10 mouse cellular contexts compared by ENCODE assay signal in genomic region chr11:31168831-31169160, GRCm38 (mm10). TPM values are rescaled to one million over a fixed set of nuclear protein-coding genes. Genes with fewer than 3 reads are reported as not detected.
A peak's percentile ranks its signal among the peaks of the same experiment; 100 is the strongest.
DNase-seq lines count a peak whose midpoint lies in the region; ATAC-seq and TF ChIP-seq lines count a peak whose summit lies in the region.
"Had no signal": no experiment of that assay in that cellular context is flagged by ENCODE, and none has a peak within 500 bp of the region (broad histone marks: within the 10 kb centered on the region; RNA-seq: fewer than 3 reads in every experiment).

No protein-coding gene starts in this region.

- no peak for ATAC-seq in forebrain, embryonic 15.5 days (replicated peaks)
- no peak for ATAC-seq in liver, embryonic 11.5 days (replicated peaks; ENCODE audit: low FRiP score)
- ATAC-seq in stomach, postnatal 0 days (ENCODE audit: low FRiP score, low TSS enrichment), result peak; percentile 26; the same call in 1 of the 2 replicates

- H3K4me3 ChIP-seq in forebrain, embryonic 15.5 days, result peak overlapping the region; percentile 50
- no peak overlapping the region for H3K4me3 ChIP-seq in liver, embryonic 11.5 days (ENCODE audit: low read depth, low read length)
- H3K4me3 ChIP-seq in stomach, postnatal 0 days (ENCODE audit: low read depth, low read length), result peak overlapping the region; percentile 44; the same call in 1 of the 2 replicates

- no peak for TF ChIP-seq EP300 in stomach, postnatal 0 days (optimal IDR thresholded peaks at IDR 0.05)

- no peak for TF ChIP-seq CTCF in stomach, postnatal 0 days (IDR thresholded peaks at IDR 0.05; ENCODE audit: low read depth)

- peak; percentile 2 for DNase-seq in retina, postnatal 1 day
- DNase-seq in retina, embryonic 14.5 days (ENCODE audit: low spot score), result no peak
- DNase-seq in liver, embryonic 11.5 days (ENCODE audit: low spot score), result no peak
- DNase-seq in stomach, postnatal 0 days (ENCODE audit: low spot score), result no peak
- DNase-seq in natural killer cell, adult 2 months (ENCODE audit: low spot score in 2 of 2), result no peak
- DNase-seq in urinary bladder, adult 18-20 months (ENCODE audit: low spot score in 2 of 2), result no peak
- no peak for DNase-seq in gastrocnemius, postnatal 4 days (ENCODE audit: low spot score in 2 of 2)

- H3K36me3 ChIP-seq in forebrain, embryonic 15.5 days, result no peaks in the 10 kb centered on the region
- H3K36me3 ChIP-seq in liver, embryonic 11.5 days (ENCODE audit: control insufficient read depth, insufficient read depth, low read length), result no peaks in the 10 kb centered on the region
- H3K36me3 ChIP-seq in stomach, postnatal 0 days (ENCODE audit: control insufficient read depth, insufficient read depth, low read length), result no peaks in the 10 kb centered on the region

- no peak overlapping the region for H3K27ac ChIP-seq in forebrain, embryonic 15.5 days (replicated peaks)
- H3K27ac ChIP-seq in liver, embryonic 11.5 days (ENCODE audit: low read depth, low read length), result no peak overlapping the region
- no peak overlapping the region; the same call in 1 of the 2 replicates for H3K27ac ChIP-seq in stomach, postnatal 0 days (replicated peaks)

- no peak overlapping the region for H3K9ac ChIP-seq in forebrain, embryonic 15.5 days (replicated peaks)
- H3K9ac ChIP-seq in liver, embryonic 11.5 days (ENCODE audit: low read depth, low read length), result no peak overlapping the region
- H3K9ac ChIP-seq in stomach, postnatal 0 days (ENCODE audit: low read length), result no peak overlapping the region; the same call in 1 of the 2 replicates

- no peaks in the 10 kb centered on the region for H3K27me3 ChIP-seq in forebrain, embryonic 15.5 days
- H3K27me3 ChIP-seq in liver, embryonic 11.5 days (replicated peaks; ENCODE audit: control insufficient read depth, insufficient read depth, low read length), result no peaks in the 10 kb centered on the region
- no peaks in the 10 kb centered on the region for H3K27me3 ChIP-seq in stomach, postnatal 0 days (ENCODE audit: control insufficient read depth, insufficient read depth, low read length)

- peaks cover 11% of the 10 kb centered on the region for H3K4me1 ChIP-seq in forebrain, embryonic 15.5 days
- no peaks in the 10 kb centered on the region for H3K4me1 ChIP-seq in liver, embryonic 11.5 days (replicated peaks; ENCODE audit: control insufficient read depth, insufficient read depth, low read length)
- no peaks in the 10 kb centered on the region for H3K4me1 ChIP-seq in stomach, postnatal 0 days (replicated peaks; ENCODE audit: control insufficient read depth, insufficient read depth)

- WGBS in forebrain, embryonic 15.5 days, result 31% methylated on average over 2 of the region's 2 CpGs
- WGBS in liver, embryonic 11.5 days, result 52% methylated on average over 2 of the region's 2 CpGs
- 31% methylated on average over 2 of the region's 2 CpGs for WGBS in stomach, postnatal 0 days

- H3K4me2 ChIP-seq in forebrain, embryonic 15.5 days (replicated peaks), result peak overlapping the region; percentile 61
- peak overlapping the region; percentile 59; the same call in 1 of the 2 replicates for H3K4me2 ChIP-seq in liver, embryonic 11.5 days
- H3K4me2 ChIP-seq in stomach, postnatal 0 days (replicated peaks; ENCODE audit: low read depth), result peak overlapping the region; percentile 59

- no peaks in the 10 kb centered on the region for H3K9me3 ChIP-seq in forebrain, embryonic 15.5 days
- H3K9me3 ChIP-seq in liver, embryonic 11.5 days (ENCODE audit: control insufficient read depth, low read length), result no peaks in the 10 kb centered on the region
- H3K9me3 ChIP-seq in stomach, postnatal 0 days (ENCODE audit: control insufficient read depth, low read length), result no peaks in the 10 kb centered on the region

RNA-seq across cellular contexts. Expression of gene Gm17332, which starts 13.5 kb away (rescaled TPM):
- polyA plus RNA-seq in forebrain, embryonic 15.5 days (2015; fragmentation: Nextera tagmentation; extraction: Ambion mirVana), result not detected in 2 replicates
- not detected in 2 replicates for polyA plus RNA-seq in liver, embryonic 11.5 days (2014; fragmentation: Nextera tagmentation; extraction: Ambion mirVana)
- polyA plus RNA-seq in stomach, postnatal 0 days (2015; fragmentation: Nextera tagmentation; extraction: Ambion mirVana), result not detected in 2 replicates
- total RNA-seq in gastrocnemius, postnatal 4 days (2021), result not detected
- total RNA-seq: adrenal gland, postnatal 10 days had no signal
- polyA plus RNA-seq: large intestine, adult 2 months had no signal
